Mouse (Mus musculus) gastrocnemius, postnatal 14 days (tissue): ENCODE results near the gene Kcng4. TPM values are rescaled to one million over a fixed set of nuclear protein-coding genes. Genes with fewer than 3 reads are reported as not detected.

Experiments used
- DNase-seq: peaks from one replicate; pipeline ENCODE4 v3.0.0; 2021; ENCODE audit warnings: mixed read lengths
- intact Hi-C: fragments of 180-260 bp; cut with DNase I; formaldehyde crosslinking; loops from one replicate; pipeline ENCODE4 v1.15.1; 2025; ENCODE audit warnings: low total_unique reads
- long read RNA-seq, 2 experiments: library from polyadenylated mRNA; stranded (forward); transcript quantifications; one replicate each; pipeline ENCODE4 v2.0.0; 2021
- total RNA-seq, 2 experiments: library from RNA; stranded (reverse); gene quantifications; 2 replicates each; pipeline ENCODE4 v1.2.3; 2021

The Kcng4 gene
- 1 to 10 TPM; 1.6 to 4.4 TPM for total RNA-seq
- long read RNA-seq, experiment 1, partial matches to known transcripts, result 1 of 6 reads
- long read RNA-seq, experiment 1, other reads (novel, unspliced or antisense), result 4 of 6 reads
- long read RNA-seq, experiment 2, transcript Kcng4-201 (3 exons, 3,806 nt), result major isoform, 5 of 13 reads
- long read RNA-seq, experiment 2, partial matches to known transcripts, result 2 of 13 reads
- long read RNA-seq, experiment 2, other reads (novel, unspliced or antisense), result 6 of 13 reads

GRCm38 (mm10) chr8:119635378-119635777, at the start of gene Kcng4:
TSS of gene Kcng4 (minus strand) at chr8:119635680.
- intact Hi-C loops, result no loop called here
- DNase-seq, result peak; percentile 59

- DNase-seq, result no peak
- intact Hi-C loops, result loop anchor here (10.0 kb wide), 2 partner anchors 74 to 234 kb away; partner anchors contain the start of genes Necab2 and Taf1c
These were observed 43.7 kb upstream of the Kcng4 start for GRCm38 (mm10) chr8:119679184-119679583.

GRCm38 (mm10) chr8:119678138-119678843, 42.8 kb upstream of the Kcng4 start:
- DNase-seq, result no peak
- intact Hi-C loops, result loop anchor here (10.0 kb wide), 2 partner anchors 73 to 233 kb away; partner anchors contain the start of genes Necab2 and Taf1c

GRCm38 (mm10) chr8:119676389-119676788, 40.9 kb upstream of the Kcng4 start:
- intact Hi-C loops, result loop anchor here (10.0 kb wide), 2 partner anchors 72 to 232 kb away; partner anchors contain the start of genes Necab2 and Taf1c
- DNase-seq, result peak; percentile 88

GRCm38 (mm10) chr8:119675457-119675856, 40.0 kb upstream of the Kcng4 start:
- no peak for DNase-seq
- intact Hi-C loops, result loop anchor here (10.0 kb wide), 2 partner anchors 71 to 231 kb away; partner anchors contain the start of genes Necab2 and Taf1c

- intact Hi-C loops, result loop anchor here (10.0 kb wide), 2 partner anchors 69 to 229 kb away; partner anchors contain the start of genes Necab2 and Taf1c
- no peak for DNase-seq
These were observed 38.6 kb upstream of the Kcng4 start for GRCm38 (mm10) chr8:119673976-119674555.

- intact Hi-C loops, result loop anchor here (10.0 kb wide), 2 partner anchors 66 to 226 kb away; partner anchors contain the start of genes Necab2 and Taf1c
- peak; percentile 66 for DNase-seq
These were observed 35.1 kb upstream of the Kcng4 start for GRCm38 (mm10) chr8:119670419-119671091.

GRCm38 (mm10) chr8:119669284-119669683, 33.8 kb upstream of the Kcng4 start:
- DNase-seq, result no peak
- intact Hi-C loops, result no loop called here

GRCm38 (mm10) chr8:119668447-119668846, 33.0 kb upstream of the Kcng4 start:
- DNase-seq, result no peak
- intact Hi-C loops, result no loop called here

- intact Hi-C loops, result no loop called here
These were observed 30.9 kb upstream of the Kcng4 start, which contains the start of gene Wfdc1 for GRCm38 (mm10) chr8:119666219-119666951. TSS of gene Wfdc1 (plus strand) at chr8:119666365.

GRCm38 (mm10) chr8:119665270-119665669, 29.8 kb upstream of the Kcng4 start:
- intact Hi-C loops, result no loop called here
- DNase-seq, result peak; percentile 71

More at GRCm38 (mm10) chr8:119666219-119666951, 30.9 kb upstream of the Kcng4 start, which contains the start of gene Wfdc1:
- peak; percentile 73 for DNase-seq

GRCm38 (mm10) chr8:119663440-119663839, 28.0 kb upstream of the Kcng4 start:
- no peak for DNase-seq
- intact Hi-C loops, result no loop called here

- intact Hi-C loops, result no loop called here
- DNase-seq, result no peak
These were observed 26.4 kb upstream of the Kcng4 start for GRCm38 (mm10) chr8:119661892-119662291.

GRCm38 (mm10) chr8:119661081-119661480, 25.6 kb upstream of the Kcng4 start:
- intact Hi-C loops, result no loop called here
- peak; percentile 86 for DNase-seq

- intact Hi-C loops, result no loop called here
- peak; percentile 39 for DNase-seq
These were observed 21.4 kb upstream of the Kcng4 start for GRCm38 (mm10) chr8:119656709-119657464.

- intact Hi-C loops, result no loop called here
- DNase-seq, result peak; percentile 41
These were observed 15.8 kb upstream of the Kcng4 start for GRCm38 (mm10) chr8:119651324-119651723.

GRCm38 (mm10) chr8:119646846-119647245, 11.4 kb upstream of the Kcng4 start:
- DNase-seq, result no peak
- intact Hi-C loops, result no loop called here

GRCm38 (mm10) chr8:119646197-119646596, 10.7 kb upstream of the Kcng4 start:
- intact Hi-C loops, result no loop called here
- no peak for DNase-seq
